Mouse (Mus musculus) small intestine, adult 2 months (tissue): ENCODE data around the gene 5730480H06Rik.

Source experiments
- CTCF ChIP-seq: fragments of 200-500 bp; IDR thresholded peaks from 2 replicates; pipeline ENCODE4 v1.5.1; 2012; ENCODE audit warnings: low read depth, mild to moderate bottlenecking, control low read depth, inconsistent platforms, low read length, moderate library complexity, mixed read lengths; ENCODE audit not compliant: insufficient replicate concordance, insufficient read length; ENCODE audit errors: extremely low read depth
- POLR2A ChIP-seq: fragments of 200-500 bp; IDR thresholded peaks from 2 replicates; pipeline ENCODE4 v1.6.1; 2012; ENCODE audit warnings: low read depth, mild to moderate bottlenecking, control low read depth, inconsistent platforms, low read length, moderate library complexity

DNA sequence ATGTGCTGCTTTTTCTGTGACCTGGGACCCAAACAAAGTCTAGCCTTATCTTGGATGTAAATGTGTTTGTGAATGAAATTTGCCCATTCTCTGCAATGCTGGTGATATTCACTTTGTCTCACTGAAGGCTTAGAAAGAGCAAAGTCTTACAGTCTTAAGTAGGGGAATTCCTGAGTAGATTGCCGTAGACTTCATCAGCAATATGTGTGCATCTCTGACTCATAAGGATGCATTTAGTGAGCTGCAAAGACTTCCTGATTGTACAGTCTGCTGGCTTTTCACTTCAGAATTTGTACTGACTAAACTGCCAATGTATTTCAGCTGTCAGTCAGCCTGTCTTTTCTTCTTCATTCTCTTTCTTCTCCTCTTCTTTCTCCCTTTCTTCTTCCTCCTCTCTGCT, 94.2 kb downstream of the 5730480H06Rik start:
- TF ChIP-seq CTCF (no peak), POLR2A (no peak)
